Mouse (Mus musculus) ES-E14 (cell line): ENCODE data around the gene Nop53. TPM values are rescaled to one million over a fixed set of nuclear protein-coding genes. Genes with fewer than 3 reads are reported as not detected.

ENCODE experiments used
- DNase-seq: peaks from one replicate; pipeline ENCODE4 v3.0.0-alpha.2; 2013; ENCODE audit warnings: low read depth, low spot score
- H3K27ac ChIP-seq: 2 replicates; pipeline ENCODE4 v1.5.1; 2012; ENCODE audit warnings: low read depth, mild to moderate bottlenecking, low read length, moderate library complexity, mixed read lengths; ENCODE audit not compliant: poor library complexity, insufficient read depth, severe bottlenecking
- H3K36me3 ChIP-seq: 2 replicates; pipeline ENCODE4 v1.6.1; 2012; ENCODE audit warnings: mild to moderate bottlenecking, low read length, moderate library complexity, mixed read lengths; ENCODE audit not compliant: control insufficient read depth, poor library complexity, insufficient read depth, severe bottlenecking
- H3K4me1 ChIP-seq, 2 experiments: fragments of 150-350 bp in 1 of 2; sonication (generic) in 1 of 2; 2 replicates each; pipeline ENCODE4 v1.6.1; 2012; ENCODE audit warnings: low read length in 2 of 2, mild to moderate bottlenecking in 1 of 2, mixed read lengths in 1 of 2; ENCODE audit not compliant: control insufficient read depth in 2 of 2, insufficient read depth in 2 of 2, poor library complexity in 1 of 2
- H3K4me3 ChIP-seq, 2 experiments: fragments of 150-350 bp in 1 of 2; sonication (generic) in 1 of 2; 2 replicates each; pipeline ENCODE4 v1.5.1; 2012; ENCODE audit warnings: low read length in 2 of 2, low read depth in 1 of 2, mild to moderate bottlenecking in 1 of 2, mixed read lengths in 1 of 2; ENCODE audit not compliant: insufficient read depth in 1 of 2, poor library complexity in 1 of 2, severe bottlenecking in 1 of 2
- H3K9ac ChIP-seq: 2 replicates; pipeline ENCODE4 v1.6.1; 2012; ENCODE audit warnings: low read depth, mild to moderate bottlenecking, low read length, mixed read lengths; ENCODE audit not compliant: poor library complexity, insufficient read depth, severe bottlenecking
- H3K9me3 ChIP-seq: fragments of 150-350 bp; sonication (generic); 2 replicates; pipeline ENCODE4 v1.6.1; 2012; ENCODE audit warnings: low read depth, mild to moderate bottlenecking, low read length; ENCODE audit not compliant: control insufficient read depth, insufficient read depth
- CHD2 ChIP-seq: IDR thresholded peaks from 2 replicates; pipeline ENCODE4 v1.6.1; 2014; ENCODE audit warnings: mild to moderate bottlenecking, low read depth, low read length, inconsistent platforms
- HCFC1 ChIP-seq: IDR thresholded peaks from 2 replicates; pipeline ENCODE4 v1.6.1; 2012; ENCODE audit warnings: low read length, inconsistent platforms, borderline replicate concordance; ENCODE audit not compliant: insufficient read depth
- MAFK ChIP-seq: IDR thresholded peaks from 2 replicates; pipeline ENCODE4 v1.6.1; 2014; ENCODE audit warnings: mild to moderate bottlenecking, low read depth, low read length, inconsistent platforms; ENCODE audit not compliant: insufficient read depth
- ZC3H11A ChIP-seq: IDR thresholded peaks from 2 replicates; pipeline ENCODE4 v1.6.1; 2012; ENCODE audit warnings: low read depth, mild to moderate bottlenecking, inconsistent platforms, low read length, borderline replicate concordance
- ZNF384 ChIP-seq: IDR thresholded peaks from 2 replicates; pipeline ENCODE4 v1.6.1; 2012; ENCODE audit warnings: low read depth, low read length, inconsistent platforms
- in situ Hi-C, 2 experiments: fragments of 600-800 bp; cut with MboI; formaldehyde crosslinking; loops; one replicate each; pipeline ENCODE4 v1.15.1; 2025; ENCODE audit warnings: low sequenced_read_pairs in 2 of 2, inconsistent platforms in 1 of 2; ENCODE audit not compliant: unreplicated experiment in 2 of 2
- total RNA-seq: library from RNA; depleted of rRNA; stranded (reverse); fragments of 300-350 nt; gene quantifications from 2 replicates; pipeline ENCODE4 v1.2.3, GENCODE M21; 2012

The Nop53 gene
- total RNA-seq, 1 experiment, result 212 TPM

- DNase-seq, result peak; percentile 86
- Histone ChIP-seq H3K9ac (peak overlapping the region; percentile 45; the same call in 1 of the 2 replicates), H3K4me1 (peaks cover 2 to 18% of the 10 kb centered on the region in 2 experiments; a peak in 3 of 4 replicates), H3K9me3 (no peaks in the 10 kb centered on the region), H3K4me3 (peak overlapping the region; percentile 41 to 63), H3K27ac (no peak overlapping the region), H3K36me3 (peaks cover 10% of the 10 kb centered on the region)
- in situ Hi-C loops, result no loop called here
- TF ChIP-seq ZNF384 (no peak), HCFC1 (peak; percentile 32; the same call in 1 of the 2 replicates), CHD2 (no peak), ZC3H11A (peak; percentile 16; the same call in 1 of the 2 replicates), MAFK (no peak)
Observed at GRCm38 (mm10) chr7:15948381-15948941, 2.6 kb upstream of the Nop53 start.

DNA sequence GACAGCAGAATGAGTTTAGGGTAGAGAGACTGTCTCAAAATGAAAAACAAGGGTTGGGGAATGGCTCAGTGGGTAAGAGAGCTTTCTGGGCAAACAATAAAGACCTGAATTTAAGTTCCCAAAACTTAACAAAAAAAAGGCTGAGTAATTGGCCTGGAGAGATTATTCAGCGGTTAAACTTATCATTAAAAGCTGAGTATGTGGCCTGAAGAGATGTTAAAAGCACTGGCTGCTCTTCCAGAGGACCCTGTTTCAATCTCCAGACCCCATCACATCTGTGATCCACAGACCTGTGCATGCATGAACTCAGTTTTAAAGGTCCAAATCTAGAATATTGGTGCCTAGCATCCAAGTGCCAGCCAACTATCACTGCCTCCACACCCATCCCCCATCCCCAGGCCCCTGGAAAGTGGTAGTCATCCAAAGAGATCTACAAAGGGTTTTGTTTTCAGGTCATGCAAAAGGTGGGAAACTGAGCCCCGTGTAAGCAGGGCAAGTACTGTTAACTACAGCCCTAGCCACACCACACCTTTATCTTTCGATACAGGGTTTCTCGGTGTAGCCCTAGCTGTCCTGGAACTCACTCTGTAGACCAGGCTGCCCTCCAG lies 1.9 kb upstream of the Nop53 start:
- no peak for TF ChIP-seq MAFK
- no peak for TF ChIP-seq CHD2
- no peak for TF ChIP-seq HCFC1
- no peak for TF ChIP-seq ZNF384
- TF ChIP-seq ZC3H11A, result no peak
- DNase-seq, result no peak
- peak overlapping the region; percentile 34; the same call in 1 of the 2 replicates for H3K9ac ChIP-seq
- in situ Hi-C loops, result no loop called here
- peaks cover 2 to 18% of the 10 kb centered on the region in 2 experiments; a peak in 3 of 4 replicates for H3K4me1 ChIP-seq
- peaks cover 17% of the 10 kb centered on the region for H3K36me3 ChIP-seq
- H3K27ac ChIP-seq, result peak overlapping the region; percentile 19; the same call in 1 of the 2 replicates
- H3K4me3 ChIP-seq, result peak overlapping the region; percentile 16 to 39; a peak in 3 of 4 replicates
- no peaks in the 10 kb centered on the region for H3K9me3 ChIP-seq

DNA sequence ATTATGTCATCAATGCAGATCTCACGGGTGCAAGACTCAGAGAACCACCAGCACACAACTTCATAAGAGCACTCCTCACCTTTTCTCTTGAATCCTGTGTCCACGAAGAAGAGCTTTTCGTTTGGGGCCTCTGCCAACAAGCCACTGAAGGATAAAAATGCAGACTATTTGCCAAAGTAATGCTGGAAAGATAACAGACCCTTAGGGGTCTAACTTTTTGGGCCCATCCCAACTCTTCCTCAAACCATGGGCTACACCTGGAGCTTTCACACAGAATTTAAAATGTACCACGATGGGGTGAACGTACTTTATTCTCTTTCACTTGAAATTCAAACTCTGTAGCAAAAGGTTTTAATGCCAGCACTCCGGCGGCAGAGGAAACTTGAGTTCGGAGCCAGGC lies 663 bp downstream of the Nop53 start:
- no peak for TF ChIP-seq ZNF384
- no peak for DNase-seq
- Histone ChIP-seq H3K27ac (0 out of 2 replicates have a peak overlapping the region, but pooled peaks have one; percentile 14), H3K4me1 (peaks cover 2 to 12% of the 10 kb centered on the region in 2 experiments; a peak in 2 of 4 replicates), H3K4me3 (peak overlapping the region; percentile 97 to 98), H3K36me3 (peaks cover 42% of the 10 kb centered on the region), H3K9ac (peak overlapping the region; percentile 100), H3K9me3 (no peaks in the 10 kb centered on the region)
- in situ Hi-C loops, result no loop called here

GRCm38 (mm10) chr7:15944311-15944710 lies 1.6 kb downstream of the Nop53 start:
- Histone ChIP-seq H3K4me1 (peaks cover 2 to 11% of the 10 kb centered on the region in 2 experiments; a peak in 2 of 4 replicates), H3K9ac (peak overlapping the region; percentile 50; the same call in 1 of the 2 replicates), H3K27ac (no peak overlapping the region), H3K9me3 (no peaks in the 10 kb centered on the region), H3K36me3 (peaks cover 51% of the 10 kb centered on the region), H3K4me3 (peak overlapping the region; percentile 97 to 98; a peak in 2 of 4 replicates)
- TF ChIP-seq HCFC1 (no peak), CHD2 (no peak), ZNF384 (no peak), ZC3H11A (no peak), MAFK (no peak)
- in situ Hi-C loops, result no loop called here
- no peak for DNase-seq
